Mouse (Mus musculus): ENCODE results near the gene Glb1l2.

- TF ChIP-seq CTCF (conservative IDR thresholded peaks at IDR 0.05 in 1 of 2, IDR thresholded peaks at IDR 0.05 in 1 of 2; ENCODE audit: low read depth in 2 of 2, low read length in 2 of 2) (no peak), TBP (conservative IDR thresholded peaks at IDR 0.05; ENCODE audit: low read depth, low read length) (no peak), EP300 (IDR thresholded peaks at IDR 0.05; ENCODE audit: low read length) (no peak), MYC (IDR thresholded peaks at IDR 0.05; ENCODE audit: low read depth, low read length) (no peak), ZC3H11A (IDR thresholded peaks at IDR 0.05; ENCODE audit: low read depth, low read length) (no peak), MAFK (IDR thresholded peaks at IDR 0.05; ENCODE audit: insufficient replicate concordance, low read length) (no peak), NRF1 (IDR thresholded peaks at IDR 0.05; ENCODE audit: low read depth, low read length) (no peak)
Measured at GRCm38 (mm10) chr9:26778421-26778820, 27.8 kb downstream of the Glb1l2 start.
